Mouse (Mus musculus): ENCODE results near the gene Stk25. TPM values are rescaled to one million over a fixed set of nuclear protein-coding genes. Genes with fewer than 3 reads are reported as not detected.
A peak's percentile ranks its signal among the peaks of the same experiment; 100 is the strongest.

Gene Stk25
- total and polyA plus RNA-seq, 2 experiments from 2014 or later = 107 to 134 TPM

DNA sequence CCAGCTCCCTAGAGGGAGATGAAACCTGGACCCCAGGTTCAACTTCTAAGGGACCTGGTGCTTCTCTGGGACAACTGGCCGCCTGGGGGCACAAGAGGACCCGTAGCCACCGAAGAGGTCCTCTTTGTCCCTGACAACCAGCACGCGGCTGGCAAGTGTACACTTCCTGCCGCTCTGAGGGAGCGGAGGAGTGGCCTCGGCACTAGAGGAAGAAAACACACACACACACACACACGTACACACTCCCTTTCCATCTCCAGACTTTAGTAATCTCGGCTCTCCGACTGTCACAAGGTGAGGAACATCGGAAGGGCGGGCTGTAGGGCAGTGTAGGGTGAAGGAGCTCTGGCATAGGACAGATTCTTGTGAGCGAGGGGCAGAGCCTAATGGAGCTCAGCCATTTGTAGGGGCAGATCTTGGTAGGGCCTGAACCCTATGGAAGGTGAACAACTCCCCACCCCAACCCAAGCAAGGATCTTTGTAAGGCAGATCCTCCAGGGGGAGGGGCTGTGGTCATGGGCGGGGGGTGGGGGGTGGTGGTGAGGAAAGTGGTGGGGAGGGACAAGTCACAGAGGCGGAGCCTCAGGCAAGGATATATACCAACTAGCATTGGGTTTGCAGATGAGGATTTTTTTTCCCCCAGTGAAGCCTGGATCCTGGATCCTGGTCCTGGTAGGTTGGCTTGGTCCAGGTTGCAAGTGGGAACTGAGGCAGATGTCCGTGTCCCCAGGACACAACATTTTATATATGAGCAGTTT, 10.5 kb upstream of the Stk25 start:
- 5% methylated on average over 17 of the region's 17 CpGs for WGBS

DNA sequence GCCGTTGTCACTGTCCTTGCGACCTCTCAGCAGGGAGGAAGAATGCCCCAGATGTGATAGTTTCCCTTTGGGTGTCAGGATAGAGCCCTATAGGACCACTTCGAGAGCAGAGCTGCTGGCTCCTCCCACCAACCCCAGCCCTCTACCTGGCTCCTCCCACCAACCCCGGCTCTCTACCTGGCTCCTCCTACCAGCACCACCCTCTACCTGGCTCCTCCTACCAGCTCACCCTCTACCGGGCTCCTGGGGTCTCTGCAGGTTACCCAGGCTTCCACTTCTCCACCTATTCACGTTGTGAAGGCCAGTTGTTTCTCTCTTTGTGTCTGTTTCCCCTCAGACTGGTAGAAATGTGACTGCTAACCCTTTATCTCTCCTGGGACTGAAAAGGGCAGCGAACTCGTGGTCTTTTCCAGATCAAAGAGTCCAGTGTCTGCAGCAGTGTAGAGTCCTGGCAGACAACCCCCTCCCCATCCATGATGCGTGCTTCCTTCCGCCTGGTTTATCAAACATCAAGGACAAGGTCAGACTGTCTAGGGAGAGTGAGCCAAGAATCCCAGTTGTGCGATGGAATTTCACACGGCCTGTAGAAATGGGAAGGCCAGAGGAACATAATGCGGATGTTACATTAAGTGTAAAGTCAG, 9.4 kb upstream of the Stk25 start:
- no peak overlapping the region for H3K9ac ChIP-seq (replicated peaks; ENCODE audit: low read depth, low read length)
- ATAC-seq (ENCODE audit: insufficient read depth, low read depth) = peak; percentile 51

More for the DNA sequence above, 10.5 kb upstream of the Stk25 start:
- Histone ChIP-seq H3K4me2 (ENCODE audit: low read depth, low read length) (peak overlapping the region; percentile 70), H3K27me3 (ENCODE audit: control insufficient read depth, insufficient read depth, low read length) (no peaks in the 10 kb centered on the region), H3K36me3 (replicated peaks; ENCODE audit: control insufficient read depth, insufficient read depth, low read length) (no peaks in the 10 kb centered on the region), H3K4me1 (ENCODE audit: control insufficient read depth, insufficient read depth) (peaks cover 17% of the 10 kb centered on the region), H3K27ac (ENCODE audit: low read depth) (peak overlapping the region; percentile 71), H3K9me3 (replicated peaks; ENCODE audit: control insufficient read depth, low read length) (no peaks in the 10 kb centered on the region), H3K4me3 (ENCODE audit: low read depth, low read length) (peak overlapping the region; percentile 41), H3K9ac (replicated peaks; ENCODE audit: low read depth, low read length) (peak overlapping the region; percentile 49)
- ATAC-seq (ENCODE audit: insufficient read depth, low read depth) (peak; percentile 93), DNase-seq (ENCODE audit: low spot score) (peak; percentile 92)
- peak; percentile 58; the same call in 1 of the 2 replicates for TF ChIP-seq EP300 (IDR thresholded peaks at IDR 0.05; ENCODE audit: low read depth)
- peak; percentile 86 for TF ChIP-seq CTCF (IDR thresholded peaks at IDR 0.05; ENCODE audit: low read depth)

DNA sequence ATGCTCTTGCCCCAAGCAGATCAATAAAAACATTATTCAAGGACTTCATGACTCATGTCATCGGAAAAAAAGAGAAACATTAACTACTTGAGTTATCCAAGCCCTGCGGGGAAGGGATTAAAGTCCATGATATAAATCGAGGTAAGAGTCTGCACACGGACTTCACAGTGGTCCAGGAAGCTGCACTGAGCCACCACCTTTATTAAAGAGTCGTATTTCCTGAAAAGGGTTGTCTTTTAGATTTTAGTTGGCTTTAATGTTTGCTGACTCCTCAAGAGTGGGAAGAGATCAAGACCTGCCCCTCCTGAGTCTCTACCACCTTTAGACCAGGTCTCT, 1.5 kb downstream of the Stk25 start:
- H3K36me3 ChIP-seq (replicated peaks; ENCODE audit: control insufficient read depth, insufficient read depth, low read length) = no peaks in the 10 kb centered on the region
- no peaks in the 10 kb centered on the region for H3K27me3 ChIP-seq (ENCODE audit: control insufficient read depth, insufficient read depth, low read length)
- ATAC-seq (ENCODE audit: insufficient read depth, low read depth) (no peak), DNase-seq (ENCODE audit: low spot score) (no peak)
- WGBS = 77% methylated on average over 5 of the region's 5 CpGs
- H3K9ac ChIP-seq (replicated peaks; ENCODE audit: low read depth, low read length) = no peak overlapping the region
- H3K4me2 ChIP-seq (ENCODE audit: low read depth, low read length) = no peak overlapping the region
- TF ChIP-seq CTCF (IDR thresholded peaks at IDR 0.05; ENCODE audit: low read depth) (no peak), EP300 (IDR thresholded peaks at IDR 0.05; ENCODE audit: low read depth) (no peak)
- no peak overlapping the region for H3K4me3 ChIP-seq (ENCODE audit: low read depth, low read length)
- no peak overlapping the region for H3K27ac ChIP-seq (ENCODE audit: low read depth)
- no peaks in the 10 kb centered on the region for H3K4me1 ChIP-seq (ENCODE audit: control insufficient read depth, insufficient read depth)
- H3K9me3 ChIP-seq (replicated peaks; ENCODE audit: control insufficient read depth, low read length) = no peaks in the 10 kb centered on the region

More for the DNA sequence above, 9.4 kb upstream of the Stk25 start:
- H3K9me3 ChIP-seq (replicated peaks; ENCODE audit: control insufficient read depth, low read length) = no peaks in the 10 kb centered on the region
- no peak overlapping the region for H3K4me3 ChIP-seq (ENCODE audit: low read depth, low read length)
- H3K27ac ChIP-seq (ENCODE audit: low read depth) = peak overlapping the region; percentile 71
- no peaks in the 10 kb centered on the region for H3K36me3 ChIP-seq (replicated peaks; ENCODE audit: control insufficient read depth, insufficient read depth, low read length)
- 13% methylated on average over 13 of the region's 13 CpGs for WGBS
- DNase-seq (ENCODE audit: low spot score) = peak; percentile 65
- H3K27me3 ChIP-seq (ENCODE audit: control insufficient read depth, insufficient read depth, low read length) = no peaks in the 10 kb centered on the region
- peak overlapping the region; percentile 70; the same call in 1 of the 2 replicates for H3K4me2 ChIP-seq (ENCODE audit: low read depth, low read length)
- TF ChIP-seq CTCF (IDR thresholded peaks at IDR 0.05; ENCODE audit: low read depth) (no peak), EP300 (IDR thresholded peaks at IDR 0.05; ENCODE audit: low read depth) (no peak)
- peaks cover 17% of the 10 kb centered on the region for H3K4me1 ChIP-seq (ENCODE audit: control insufficient read depth, insufficient read depth)

DNA sequence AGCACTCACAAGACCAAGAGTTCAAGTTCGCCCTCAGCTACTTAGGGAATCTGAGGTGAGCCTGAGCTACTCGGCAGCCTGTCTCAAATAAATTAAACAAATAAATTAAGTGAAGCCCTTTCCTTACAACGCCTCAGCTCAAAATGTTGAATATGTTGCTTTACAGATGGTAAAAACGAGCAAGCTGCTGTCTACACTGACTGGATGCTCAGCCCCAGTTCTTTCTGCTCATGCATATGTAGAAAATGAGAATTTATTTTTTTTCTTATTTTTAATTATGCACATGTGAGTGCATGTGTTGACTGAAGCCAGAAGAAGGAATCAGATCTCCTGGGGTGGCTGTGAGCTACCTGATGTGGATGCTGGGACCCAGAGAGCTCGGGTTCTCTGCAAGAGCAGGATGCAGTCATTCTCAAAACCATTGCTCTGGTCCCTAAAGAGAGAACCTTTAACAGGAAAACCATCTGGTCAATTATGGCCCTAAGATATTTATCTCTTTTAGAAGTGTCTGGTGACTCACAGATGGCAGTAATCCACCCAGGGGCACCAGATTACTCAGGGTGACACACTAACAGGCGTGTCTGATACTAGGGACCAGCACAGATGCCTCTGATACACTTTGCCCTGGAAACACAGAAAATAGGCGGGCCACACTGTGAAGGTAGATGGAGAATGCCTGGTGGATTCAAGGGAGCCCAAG, 2.0 kb downstream of the Stk25 start:
- TF ChIP-seq CTCF (IDR thresholded peaks at IDR 0.05; ENCODE audit: low read depth) (no peak), EP300 (IDR thresholded peaks at IDR 0.05; ENCODE audit: low read depth) (no peak)
- no peak overlapping the region for H3K27ac ChIP-seq (ENCODE audit: low read depth)
- no peak overlapping the region for H3K9ac ChIP-seq (replicated peaks; ENCODE audit: low read depth, low read length)
- H3K4me2 ChIP-seq (ENCODE audit: low read depth, low read length) = no peak overlapping the region
- H3K36me3 ChIP-seq (replicated peaks; ENCODE audit: control insufficient read depth, insufficient read depth, low read length) = no peaks in the 10 kb centered on the region
- no peaks in the 10 kb centered on the region for H3K4me1 ChIP-seq (ENCODE audit: control insufficient read depth, insufficient read depth)
- WGBS = 73% methylated on average over 7 of the region's 7 CpGs
- H3K27me3 ChIP-seq (ENCODE audit: control insufficient read depth, insufficient read depth, low read length) = no peaks in the 10 kb centered on the region
- no peak overlapping the region for H3K4me3 ChIP-seq (ENCODE audit: low read depth, low read length)
- ATAC-seq (ENCODE audit: insufficient read depth, low read depth) = no peak
- no peaks in the 10 kb centered on the region for H3K9me3 ChIP-seq (replicated peaks; ENCODE audit: control insufficient read depth, low read length)
- DNase-seq (ENCODE audit: low spot score) = no peak

DNA sequence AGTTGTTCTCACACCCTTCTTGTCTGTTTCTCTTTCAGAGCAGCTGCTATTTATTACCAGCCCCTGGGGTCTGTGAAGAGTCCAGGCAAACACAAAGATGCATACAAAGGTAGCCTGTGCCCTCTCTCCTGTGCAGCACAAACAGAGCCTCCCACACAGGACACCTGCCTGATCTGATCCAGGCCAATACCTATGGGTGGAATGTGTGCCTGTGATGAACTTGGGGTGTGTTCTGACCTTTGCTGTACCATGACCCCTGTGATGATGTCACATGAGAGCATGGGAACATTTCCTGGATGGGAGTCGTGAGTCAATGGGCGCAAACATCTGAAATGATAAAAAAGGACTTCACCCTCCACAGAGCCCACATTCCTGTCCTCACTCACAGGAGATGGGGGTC, 3.7 kb downstream of the Stk25 start:
- Histone ChIP-seq H3K36me3 (replicated peaks; ENCODE audit: control insufficient read depth, insufficient read depth, low read length) (no peaks in the 10 kb centered on the region), H3K27ac (ENCODE audit: low read depth) (no peak overlapping the region), H3K27me3 (ENCODE audit: control insufficient read depth, insufficient read depth, low read length) (no peaks in the 10 kb centered on the region), H3K9me3 (replicated peaks; ENCODE audit: control insufficient read depth, low read length) (no peaks in the 10 kb centered on the region), H3K4me1 (ENCODE audit: control insufficient read depth, insufficient read depth) (no peaks in the 10 kb centered on the region), H3K9ac (replicated peaks; ENCODE audit: low read depth, low read length) (no peak overlapping the region), H3K4me2 (ENCODE audit: low read depth, low read length) (no peak overlapping the region), H3K4me3 (ENCODE audit: low read depth, low read length) (no peak overlapping the region)
- 47% methylated on average over 2 of the region's 2 CpGs for WGBS
- no peak for DNase-seq (ENCODE audit: low spot score)
- no peak for ATAC-seq (ENCODE audit: insufficient read depth, low read depth)
- TF ChIP-seq CTCF (IDR thresholded peaks at IDR 0.05; ENCODE audit: low read depth) = no peak
- TF ChIP-seq EP300 (IDR thresholded peaks at IDR 0.05; ENCODE audit: low read depth) = no peak
